Mouse (Mus musculus): ENCODE measurements at regions not wholly inside any gene's neighbourhood (a gene's known extent, or its start where the extent isn't known, plus 50 kb on each side); places are given as distances from the start of the nearest gene placed in this dataset.

DNA sequence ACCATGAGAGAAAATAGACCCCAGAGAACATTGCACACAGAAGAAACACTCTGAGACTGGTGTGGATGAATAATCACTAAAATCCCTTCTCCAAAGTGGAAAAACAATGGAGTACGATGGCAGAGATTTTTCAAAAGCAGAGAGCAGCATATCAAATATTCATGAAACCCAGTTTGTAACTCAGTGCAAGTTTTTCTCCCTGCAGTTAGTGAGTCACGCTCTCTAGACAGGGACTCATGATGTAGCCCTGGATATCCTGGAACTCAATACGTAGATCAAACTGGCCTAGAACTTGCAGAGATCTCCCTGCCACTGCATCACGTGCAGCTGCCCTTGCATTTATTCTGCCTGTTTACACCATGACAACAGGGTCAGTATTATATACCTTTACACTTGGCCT, 210.9 kb upstream of the Emcn start:
- no peak for DNase-seq
- Histone ChIP-seq H3K27ac (no peak overlapping the region), H3K4me3 (no peak overlapping the region)
- no peak for TF ChIP-seq CTCF (IDR thresholded peaks at IDR 0.05)
- intact Hi-C loops (cut with DNase I), result no loop called here

DNA sequence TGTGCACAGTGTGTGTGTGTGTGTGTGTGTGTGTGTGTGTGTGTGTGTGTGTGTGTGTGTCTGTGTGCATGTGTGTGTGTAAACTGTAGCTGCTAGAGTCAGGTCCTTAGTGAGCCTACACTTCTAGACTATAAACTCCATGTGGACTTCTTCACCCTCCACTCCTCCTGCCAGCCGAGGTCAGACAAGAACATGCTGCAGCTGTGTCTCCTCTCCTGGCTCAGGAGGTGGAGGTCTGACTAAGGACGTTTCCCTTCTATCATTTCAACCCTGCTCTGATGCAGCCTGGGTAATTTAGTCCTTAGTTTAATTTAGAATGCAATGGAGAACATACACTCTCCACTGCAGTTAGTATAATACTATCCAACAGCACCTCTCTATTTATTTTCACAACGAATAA, 198.8 kb upstream of the Emcn start:
- Histone ChIP-seq H3K27ac (no peak overlapping the region), H3K4me3 (no peak overlapping the region)
- intact Hi-C loops (cut with DNase I), result loop anchor here (10.0 kb wide), 1 partner anchor 613 kb away; no protein-coding TSS in a partner anchor
- DNase-seq, result no peak
- no peak for TF ChIP-seq CTCF (IDR thresholded peaks at IDR 0.05)

DNA sequence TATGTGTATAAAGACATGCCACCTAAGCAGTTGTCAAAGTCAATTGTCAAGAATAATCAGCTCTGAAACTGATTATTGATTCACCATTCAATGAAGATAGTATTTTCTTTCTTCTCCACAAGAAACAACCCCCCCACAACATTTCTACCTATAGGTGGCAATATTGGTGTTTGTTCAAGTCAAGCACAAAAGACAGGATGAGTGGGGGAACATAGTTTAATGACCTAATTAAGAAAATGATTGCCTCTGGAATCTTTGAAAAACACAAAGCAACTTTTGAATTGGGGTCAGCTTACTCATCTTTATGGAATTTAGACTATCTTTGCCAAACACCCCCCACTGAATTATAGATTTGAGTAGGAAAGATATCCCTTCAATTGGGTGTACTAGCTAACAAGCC, 194.8 kb upstream of the Emcn start:
- DNase-seq, result no peak
- Histone ChIP-seq H3K4me3 (no peak overlapping the region), H3K27ac (no peak overlapping the region)
- peak; percentile 55 for TF ChIP-seq CTCF (IDR thresholded peaks at IDR 0.05)
- intact Hi-C loops (cut with DNase I), result loop anchor here (10.0 kb wide), 1 partner anchor 609 kb away; no protein-coding TSS in a partner anchor

DNA sequence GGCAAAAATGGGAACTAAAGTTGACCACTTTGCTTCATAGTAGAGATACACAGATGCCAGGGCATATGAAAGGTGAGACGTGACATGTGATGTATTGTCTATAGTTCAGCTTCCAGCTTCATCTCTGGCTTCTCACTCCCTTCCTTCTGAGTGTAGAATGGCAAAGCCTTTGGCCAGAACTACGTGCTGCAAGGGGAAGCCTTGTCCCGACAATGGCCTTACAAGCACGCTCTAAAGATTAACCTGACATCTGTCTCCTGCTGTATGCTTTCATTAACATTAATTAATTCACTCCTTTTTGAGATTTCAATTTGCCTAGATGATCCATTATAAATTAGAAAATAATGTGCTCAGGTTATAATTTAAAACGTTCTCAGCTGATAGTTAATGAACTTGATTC, 193.5 kb upstream of the Emcn start:
- H3K4me3 ChIP-seq, result no peak overlapping the region
- no peak for DNase-seq
- intact Hi-C loops (cut with DNase I), result loop anchor here (10.0 kb wide), 1 partner anchor 607 kb away; no protein-coding TSS in a partner anchor
- no peak overlapping the region for H3K27ac ChIP-seq
- TF ChIP-seq CTCF (IDR thresholded peaks at IDR 0.05), result no peak

DNA sequence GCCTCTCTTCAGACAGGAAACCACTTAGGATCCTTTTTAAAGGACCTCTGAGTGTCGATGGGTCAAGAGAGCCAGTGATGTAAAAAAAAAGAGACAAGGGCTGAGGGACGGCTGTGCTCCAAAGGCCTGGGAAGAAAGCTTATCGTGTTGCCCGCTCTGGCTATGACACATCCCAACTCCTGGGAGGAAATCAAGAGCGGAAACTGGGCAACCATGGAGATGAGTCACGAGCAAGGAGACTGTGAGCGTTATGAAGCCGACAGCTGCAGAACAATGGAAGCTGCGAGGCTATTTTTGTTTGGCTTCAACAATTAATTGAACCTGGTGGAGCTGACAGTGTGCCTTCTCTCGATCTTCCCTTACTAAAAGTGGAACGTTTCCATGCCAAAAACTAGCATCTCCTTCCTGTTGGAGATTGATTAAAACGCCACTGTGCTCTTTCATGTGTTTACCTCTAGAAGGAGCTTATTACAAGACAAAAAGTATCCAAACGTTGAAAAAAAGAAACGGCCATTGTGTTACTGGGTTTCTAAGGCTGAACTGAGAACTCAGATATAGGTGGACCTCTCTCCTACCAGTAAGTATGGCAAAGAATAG, 190.4 kb upstream of the Emcn start:
- Histone ChIP-seq H3K27ac (peak overlapping the region; percentile 56), H3K4me3 (peak overlapping the region; percentile 42)
- intact Hi-C loops (cut with DNase I), result no loop called here
- no peak for TF ChIP-seq CTCF (IDR thresholded peaks at IDR 0.05)
- DNase-seq, result peak; percentile 62

DNA sequence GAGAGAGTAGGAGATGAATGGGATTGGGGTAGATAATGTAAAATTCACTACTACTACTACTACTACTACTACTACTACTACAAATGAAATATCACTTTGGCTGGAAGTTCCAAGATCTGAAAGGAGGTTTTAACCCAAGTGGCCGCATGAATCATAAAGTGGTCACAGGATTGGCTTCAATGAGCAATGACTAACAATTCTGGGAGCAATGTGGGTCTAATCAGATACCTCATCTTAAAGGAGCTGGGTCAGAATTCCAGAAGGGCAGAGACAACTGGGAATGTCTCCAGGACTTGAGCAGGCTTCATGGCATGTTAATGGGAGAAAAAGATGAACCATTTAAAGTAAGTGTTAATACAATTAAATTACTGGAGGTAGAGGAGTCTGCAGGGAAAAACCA, 189.4 kb upstream of the Emcn start:
- intact Hi-C loops (cut with DNase I), result no loop called here
- Histone ChIP-seq H3K27ac (no peak overlapping the region), H3K4me3 (no peak overlapping the region)
- TF ChIP-seq CTCF (IDR thresholded peaks at IDR 0.05), result no peak
- DNase-seq, result no peak

DNA sequence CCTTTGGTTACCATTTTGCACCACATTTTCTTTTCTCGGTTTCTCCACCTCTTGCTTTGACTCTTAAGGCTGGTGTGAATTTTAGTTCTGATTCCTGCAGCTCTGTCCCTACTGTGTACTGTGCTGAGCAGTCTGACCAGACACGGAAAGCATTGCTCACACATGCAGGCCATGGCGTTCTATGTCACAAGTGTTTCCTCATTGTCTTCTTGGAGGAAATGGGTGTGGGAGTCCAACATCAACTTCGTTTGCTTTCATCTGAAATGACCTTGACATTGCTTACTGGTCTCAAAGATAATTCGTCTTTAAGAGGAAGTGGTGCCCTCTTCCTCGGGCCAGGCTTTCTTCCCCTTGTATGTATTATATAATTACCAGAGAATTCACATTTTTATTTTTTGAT, 187.6 kb upstream of the Emcn start:
- H3K4me3 ChIP-seq, result no peak overlapping the region
- intact Hi-C loops (cut with DNase I), result no loop called here
- DNase-seq, result no peak
- H3K27ac ChIP-seq, result no peak overlapping the region
- TF ChIP-seq CTCF (IDR thresholded peaks at IDR 0.05), result no peak

DNA sequence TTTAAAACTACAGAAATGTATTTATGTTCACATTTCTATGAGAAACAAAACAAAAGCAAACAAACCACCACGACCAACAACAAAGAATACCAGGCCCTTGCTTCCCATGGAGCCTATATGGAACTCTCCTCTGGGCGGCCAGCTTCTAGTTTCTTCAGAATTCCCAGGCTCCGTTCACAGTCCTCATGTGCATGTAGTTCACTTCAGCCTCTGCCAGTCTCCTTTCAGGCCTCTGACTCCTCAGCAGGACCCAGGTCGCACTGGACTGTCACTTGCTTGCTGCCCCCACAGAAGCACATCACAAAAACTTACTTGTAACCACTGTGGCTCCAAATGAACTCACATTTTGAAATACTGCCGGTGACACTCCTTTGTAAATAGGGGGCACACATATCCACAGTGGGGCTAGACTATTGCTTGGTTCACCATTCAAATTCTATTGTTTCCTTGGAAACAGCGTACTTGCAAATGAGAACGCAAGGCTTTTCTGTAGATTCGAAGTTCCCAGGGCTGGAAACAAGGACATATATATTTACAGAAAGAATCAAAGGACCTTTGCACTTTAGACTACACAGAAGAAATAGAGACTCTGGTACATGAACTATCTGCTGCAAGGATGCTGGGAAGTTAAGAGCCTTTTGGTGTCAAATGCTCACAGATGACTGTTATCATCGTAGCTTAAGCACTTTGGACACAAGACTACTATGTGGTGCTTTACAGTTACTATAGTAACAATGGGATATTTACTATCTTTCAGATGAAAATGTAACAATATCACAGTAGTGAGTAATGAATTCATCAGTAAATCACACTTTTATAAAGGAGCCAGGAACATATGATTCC, 186.4 kb upstream of the Emcn start:
- Histone ChIP-seq H3K27ac (no peak overlapping the region), H3K4me3 (no peak overlapping the region)
- DNase-seq, result no peak
- no peak for TF ChIP-seq CTCF (IDR thresholded peaks at IDR 0.05)
- intact Hi-C loops (cut with DNase I), result no loop called here

DNA sequence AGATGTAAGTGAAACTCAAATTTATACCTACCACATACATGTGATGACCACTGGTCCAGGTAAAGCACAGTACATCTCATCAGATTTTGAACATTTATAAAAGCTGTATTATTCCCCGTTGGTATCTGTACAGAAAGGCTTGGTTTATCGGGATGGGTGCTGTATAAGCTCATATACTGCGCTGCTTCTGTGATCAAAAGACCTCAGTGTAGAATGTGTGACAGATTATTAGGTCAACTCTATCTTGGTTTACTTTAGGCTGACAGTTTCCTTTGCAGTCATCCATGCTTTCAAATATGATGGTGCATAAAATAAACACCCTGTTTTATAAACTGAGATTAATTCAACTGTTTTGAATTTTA, 185.8 kb upstream of the Emcn start:
- no peak for TF ChIP-seq CTCF (IDR thresholded peaks at IDR 0.05)
- no peak overlapping the region for H3K27ac ChIP-seq
- DNase-seq, result no peak
- no peak overlapping the region for H3K4me3 ChIP-seq
- intact Hi-C loops (cut with DNase I), result no loop called here

DNA sequence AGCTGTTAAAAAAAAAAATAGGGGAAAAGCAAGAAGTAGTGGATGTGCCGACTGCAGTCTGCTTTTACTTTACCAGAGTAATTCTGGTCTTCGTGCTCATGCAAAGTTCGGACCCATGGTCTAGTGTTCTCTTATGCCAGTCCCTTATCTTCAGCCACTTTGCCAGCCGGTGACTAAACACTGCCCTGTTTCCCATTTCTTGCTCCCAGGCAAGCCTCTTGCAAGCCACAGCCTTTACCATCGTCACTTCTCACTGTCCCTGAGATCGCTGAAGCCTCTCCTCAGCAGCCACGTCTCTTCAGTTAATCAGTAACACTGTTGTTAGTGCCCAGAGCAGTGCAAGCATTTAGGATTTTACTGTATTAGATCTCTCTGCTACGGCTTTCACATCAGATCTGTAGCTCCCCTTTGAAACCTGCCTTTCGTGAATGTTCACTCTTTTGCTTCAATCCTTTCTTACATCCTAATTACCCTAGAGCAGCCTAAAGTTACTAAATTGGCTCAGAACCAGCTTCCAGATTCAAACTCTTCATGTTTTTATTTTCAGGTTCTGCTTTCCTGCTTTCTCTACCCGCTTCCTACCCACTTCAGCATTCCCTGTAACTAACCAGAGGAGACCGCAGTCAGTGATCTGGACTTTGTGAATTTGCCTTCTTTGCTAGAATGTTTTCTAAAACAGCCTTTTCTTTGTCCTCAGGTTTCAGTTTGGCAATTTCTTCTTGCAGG, 184.5 kb upstream of the Emcn start:
- H3K27ac ChIP-seq, result no peak overlapping the region

DNA sequence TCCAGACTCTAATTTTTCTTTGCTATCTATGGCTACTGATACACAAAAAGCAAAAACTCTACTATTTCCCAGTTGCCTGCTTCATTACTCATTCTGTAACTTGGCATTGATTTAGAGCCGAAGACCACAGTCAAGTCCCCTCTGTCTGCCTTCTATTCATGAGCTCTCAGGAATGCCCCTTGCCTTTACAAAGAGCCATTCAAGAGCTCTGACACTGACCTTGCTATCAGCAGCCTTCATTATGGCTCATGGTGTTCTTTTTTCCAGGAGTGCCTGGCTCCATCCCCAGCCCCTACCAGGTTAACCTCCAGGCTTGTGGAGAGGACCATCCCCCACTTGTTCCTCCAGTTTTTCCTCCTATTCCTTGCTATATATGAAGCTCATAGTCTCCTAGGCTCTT, 151.8 kb upstream of the Emcn start:
- DNase-seq, result no peak
- no peak for TF ChIP-seq CTCF (IDR thresholded peaks at IDR 0.05)
- no peak overlapping the region for H3K4me3 ChIP-seq
- H3K27ac ChIP-seq, result no peak overlapping the region
- intact Hi-C loops (cut with DNase I), result no loop called here

More for the DNA sequence above, 184.5 kb upstream of the Emcn start:
- no peak for DNase-seq
- TF ChIP-seq CTCF (IDR thresholded peaks at IDR 0.05), result no peak
- H3K4me3 ChIP-seq, result no peak overlapping the region
- intact Hi-C loops (cut with DNase I), result no loop called here

DNA sequence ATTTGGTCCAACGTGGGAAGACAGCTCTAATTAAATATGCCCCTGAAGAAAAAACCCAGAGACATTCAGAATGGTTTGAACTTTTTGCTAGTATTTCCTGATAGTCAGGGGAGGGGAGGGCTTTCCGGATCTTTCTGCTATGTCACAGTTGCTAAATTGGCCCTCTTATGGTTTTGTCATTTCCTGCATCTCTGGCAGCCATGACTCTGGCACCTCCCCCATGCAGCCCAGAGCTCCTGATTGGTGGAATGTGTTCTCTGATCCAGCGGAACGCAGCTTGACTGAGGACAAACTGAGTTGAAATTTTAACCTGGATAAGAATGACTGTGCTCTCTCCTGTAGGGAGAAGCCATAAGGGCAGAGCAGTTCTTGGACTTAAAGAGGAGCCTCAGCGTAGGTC, 150.4 kb upstream of the Emcn start:
- no peak overlapping the region for H3K27ac ChIP-seq
- intact Hi-C loops (cut with DNase I), result no loop called here
- H3K4me3 ChIP-seq, result no peak overlapping the region
- DNase-seq, result no peak
- TF ChIP-seq CTCF (IDR thresholded peaks at IDR 0.05), result no peak

DNA sequence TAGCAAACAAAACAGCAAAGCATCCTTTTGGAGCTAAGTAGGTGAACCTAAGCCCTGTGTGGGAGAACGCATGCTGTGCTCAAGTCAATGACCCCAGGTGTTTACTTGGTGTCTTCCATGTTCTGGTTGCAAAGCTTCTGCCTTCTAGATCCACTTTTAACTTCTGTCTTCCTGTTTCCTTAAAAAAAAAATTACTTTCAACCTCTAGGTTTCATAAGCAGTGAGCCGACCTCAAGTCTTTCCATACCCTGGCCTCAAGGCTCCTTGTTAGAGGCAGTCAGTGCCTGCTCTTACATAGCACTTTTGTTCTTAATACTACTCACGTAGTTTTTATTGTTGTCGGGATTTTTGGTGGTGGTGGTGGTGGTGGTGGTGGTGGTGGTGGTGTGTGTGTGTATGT, 149.9 kb upstream of the Emcn start:
- TF ChIP-seq CTCF (IDR thresholded peaks at IDR 0.05), result no peak
- Histone ChIP-seq H3K4me3 (no peak overlapping the region), H3K27ac (no peak overlapping the region)
- DNase-seq, result no peak
- intact Hi-C loops (cut with DNase I), result no loop called here

All from gastrocnemius, adult 2 months (tissue).